Mouse (Mus musculus) bone marrow macrophage, adult 2 months (primary cell): ENCODE measurements at regions not wholly inside any gene's neighbourhood (a gene's known extent, or its start where the extent isn't known, plus 50 kb on each side); places are given as distances from the start of the nearest gene placed in this dataset.
"Not testable (repeated sequence)": the region's sequence is repeated elsewhere in the genome, so short reads cannot be mapped to it uniquely, and the experiment has no call there.

Experiments used
- H3K27ac ChIP-seq: 2 replicates; pipeline ENCODE4 v1.5.1; 2012; ENCODE audit warnings: low read depth, low read length; ENCODE audit not compliant: insufficient read depth
- H3K4me1 ChIP-seq: 2 replicates; pipeline ENCODE4 v1.6.1; 2012; ENCODE audit warnings: low read length; ENCODE audit not compliant: control insufficient read depth, insufficient read depth
- H3K4me3 ChIP-seq: 2 replicates; pipeline ENCODE4 v1.5.1; 2012; ENCODE audit warnings: mild to moderate bottlenecking, low read length, moderate library complexity; ENCODE audit not compliant: insufficient read depth
- CTCF ChIP-seq: IDR thresholded peaks from 2 replicates; pipeline ENCODE4 v1.5.1; 2012; ENCODE audit warnings: low read depth, mild to moderate bottlenecking, low read length, moderate library complexity
- POLR2A ChIP-seq: IDR thresholded peaks from 2 replicates; pipeline ENCODE4 v1.6.1; 2012; ENCODE audit warnings: mild to moderate bottlenecking, low read depth, low read length, borderline replicate concordance

- Histone ChIP-seq H3K4me1 (no peaks in the 10 kb centered on the region), H3K27ac (no peak overlapping the region), H3K4me3 (no peak overlapping the region)
- TF ChIP-seq CTCF (no peak), POLR2A (no peak)
Observed at GRCm38 (mm10) chr14:54128334-54128733, 125.6 kb downstream of the Dad1 start.

- Histone ChIP-seq H3K4me1 (no peaks in the 10 kb centered on the region), H3K27ac (no peak overlapping the region), H3K4me3 (no peak overlapping the region)
- no peak for TF ChIP-seq POLR2A
- TF ChIP-seq CTCF, result no peak
Observed at GRCm38 (mm10) chr14:54125510-54125909, 128.4 kb downstream of the Dad1 start.

GRCm38 (mm10) chr14:54121973-54122372, 131.9 kb downstream of the Dad1 start:
- no peaks in the 10 kb centered on the region for H3K4me1 ChIP-seq
- no peak overlapping the region for H3K4me3 ChIP-seq
- TF ChIP-seq POLR2A, result no peak
- no peak for TF ChIP-seq CTCF
- no peak overlapping the region for H3K27ac ChIP-seq

- Histone ChIP-seq H3K4me1 (no peaks in the 10 kb centered on the region), H3K27ac (no peak overlapping the region), H3K4me3 (no peak overlapping the region)
- TF ChIP-seq POLR2A, result no peak
- no peak for TF ChIP-seq CTCF
Observed at GRCm38 (mm10) chr14:54121340-54121739, 132.6 kb downstream of the Dad1 start.

- H3K4me1 ChIP-seq, result no peaks in the 10 kb centered on the region
- H3K4me3 ChIP-seq, result no peak overlapping the region
- TF ChIP-seq POLR2A (no peak), CTCF (no peak)
- no peak overlapping the region for H3K27ac ChIP-seq
Observed at GRCm38 (mm10) chr14:54120194-54120593, 133.7 kb downstream of the Dad1 start.

GRCm38 (mm10) chr14:54117607-54118006, 136.3 kb downstream of the Dad1 start:
- H3K27ac ChIP-seq, H3K4me1 ChIP-seq, H3K4me3 ChIP-seq: not testable (repeated sequence)

GRCm38 (mm10) chr14:54113216-54113615, 140.7 kb downstream of the Dad1 start:
- Histone ChIP-seq H3K27ac (no peak overlapping the region), H3K4me1 (no peaks in the 10 kb centered on the region), H3K4me3 (no peak overlapping the region)
- TF ChIP-seq CTCF (no peak), POLR2A (no peak)

- H3K4me3 ChIP-seq, result no peak overlapping the region
- H3K27ac ChIP-seq, result no peak overlapping the region
- TF ChIP-seq CTCF (no peak), POLR2A (no peak)
- H3K4me1 ChIP-seq, result no peaks in the 10 kb centered on the region
Observed at GRCm38 (mm10) chr14:54110971-54111370, 142.9 kb downstream of the Dad1 start.

- H3K4me3 ChIP-seq, result no peak overlapping the region
- no peaks in the 10 kb centered on the region for H3K4me1 ChIP-seq
- H3K27ac ChIP-seq, result no peak overlapping the region
- TF ChIP-seq POLR2A (no peak), CTCF (no peak)
Observed at GRCm38 (mm10) chr14:54109129-54109528, 144.8 kb downstream of the Dad1 start.

- H3K4me1 ChIP-seq, result no peaks in the 10 kb centered on the region
- H3K27ac ChIP-seq, result no peak overlapping the region
- no peak overlapping the region for H3K4me3 ChIP-seq
- TF ChIP-seq CTCF (no peak), POLR2A (no peak)
Observed at GRCm38 (mm10) chr14:54108311-54109074, 145.4 kb downstream of the Dad1 start.
